Mouse (Mus musculus): Measurements from ENCODE around the gene 4933434E20Rik. TPM values are rescaled to one million over a fixed set of nuclear protein-coding genes. Genes with fewer than 3 reads are reported as not detected.

4933434E20Rik gene
- total RNA-seq, 2 experiments from 2014 or later: 78.1 to 90.6 TPM

Small RNA genes within 50 kb of the gene (microRNA-seq; reads per million reads assigned to microRNA genes)
- gene Mir190b: 20.4 to 84.6 reads per million in 2 experiments
- gene Mir7669: 0 to 0.74 reads per million in 2 experiments

Other genes starting within 250 kb of the 4933434E20Rik start
- 1 to 10 TPM; 3.7 to 4.6 TPM for gene She, start 220.3 kb upstream of the 4933434E20Rik start, total RNA-seq (2021)
- gene Il6ra, start 138.4 kb upstream of the 4933434E20Rik start, total RNA-seq (2021): 1 to 10 TPM; 4.4 to 4.8 TPM
- gene Atp8b2, start 88.1 kb upstream of the 4933434E20Rik start, total RNA-seq (2021): 10 to 100 TPM; 12.5 to 15.3 TPM
- 10 to 100 TPM; 41.9 to 49.5 TPM for gene Hax1, start 52.9 kb upstream of the 4933434E20Rik start, total RNA-seq (2021)
- gene Ubap2l, start 992 bp downstream of the 4933434E20Rik start, total RNA-seq (2021): 10 to 100 TPM; 80.6 to 90.5 TPM
- gene Tpm3, start 21.0 kb downstream of the 4933434E20Rik start, total RNA-seq (2021): 100 to 1,000 TPM; 150 to 798 TPM
- under 1 TPM in 1 of 2 experiments, not detected in 1; 0.05 TPM for gene Nup210l, start 52.5 kb downstream of the 4933434E20Rik start, total RNA-seq (2021)
- 100 to 1,000 TPM; 700 to 984 TPM for gene Rps27, start 162.0 kb downstream of the 4933434E20Rik start, total RNA-seq (2021)
- gene Rab13, start 162.1 kb downstream of the 4933434E20Rik start, total RNA-seq (2021): 1 to 10 TPM; 6.1 to 7.1 TPM
- gene Jtb, start 180.0 kb downstream of the 4933434E20Rik start, total RNA-seq (2021): 10 to 100 TPM; 58.9 to 63.8 TPM
- gene Creb3l4, start 191.9 kb downstream of the 4933434E20Rik start, total RNA-seq (2021): under 1 TPM in 1 of 2 experiments, not detected in 1; 0.26 TPM
- 10 to 100 TPM; 47.5 to 48.3 TPM for gene Slc39a1, start 196.5 kb downstream of the 4933434E20Rik start, total RNA-seq (2021)
- gene Crtc2, start 202.5 kb downstream of the 4933434E20Rik start, total RNA-seq (2021): 10 to 100 TPM; 12.3 to 14.0 TPM
- 10 to 100 TPM; 78.4 to 81.8 TPM for gene Dennd4b, start 213.5 kb downstream of the 4933434E20Rik start, total RNA-seq (2021)
- 10 to 100 TPM; 36.1 to 50.1 TPM for gene Gatad2b, start 241.5 kb downstream of the 4933434E20Rik start, total RNA-seq (2021)

Measured in gastrocnemius, postnatal 36 days (tissue).